Mouse (Mus musculus): ENCODE results near the gene Prkcb.
"Not testable (repeated sequence)": the region's sequence is repeated elsewhere in the genome, so short reads cannot be mapped to it uniquely, and the experiment has no call there.

Gene Prkcb

DNA sequence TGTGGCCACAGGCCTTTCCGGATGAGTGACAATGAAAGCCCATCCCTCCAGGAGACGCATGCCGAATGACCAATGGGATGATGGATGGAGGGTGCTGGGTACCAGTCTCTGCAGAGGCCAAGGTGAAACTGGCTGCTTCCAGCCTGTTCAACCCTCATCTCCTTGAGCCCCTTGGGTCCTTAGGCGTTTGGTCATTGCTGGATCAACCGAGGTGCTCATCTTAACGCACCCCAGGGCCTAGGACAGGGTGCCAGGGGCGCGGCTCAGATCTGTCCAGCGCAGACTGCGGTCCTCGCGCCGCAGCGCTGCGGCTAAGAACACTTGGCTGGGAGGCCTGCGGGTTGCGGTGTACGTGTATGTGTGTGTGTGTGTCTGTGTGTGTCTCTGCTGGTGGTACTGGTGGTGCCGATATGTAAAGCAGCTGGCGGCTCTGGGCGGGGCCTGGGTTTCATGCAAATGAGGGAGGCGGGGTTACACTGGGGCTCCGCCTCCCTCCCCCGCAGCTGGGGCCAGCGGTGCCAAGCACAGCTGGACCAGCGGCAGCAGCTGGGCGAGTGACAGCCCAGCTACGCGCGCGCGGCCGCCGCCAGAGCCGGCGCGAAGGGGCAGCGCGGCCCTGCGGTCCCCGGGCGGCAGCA, at the start of gene Prkcb:
Prkcb (plus strand) TSS at position 147 of the 638 bp plus-strand sequence.
- DNase-seq, result peak; percentile 30

DNA sequence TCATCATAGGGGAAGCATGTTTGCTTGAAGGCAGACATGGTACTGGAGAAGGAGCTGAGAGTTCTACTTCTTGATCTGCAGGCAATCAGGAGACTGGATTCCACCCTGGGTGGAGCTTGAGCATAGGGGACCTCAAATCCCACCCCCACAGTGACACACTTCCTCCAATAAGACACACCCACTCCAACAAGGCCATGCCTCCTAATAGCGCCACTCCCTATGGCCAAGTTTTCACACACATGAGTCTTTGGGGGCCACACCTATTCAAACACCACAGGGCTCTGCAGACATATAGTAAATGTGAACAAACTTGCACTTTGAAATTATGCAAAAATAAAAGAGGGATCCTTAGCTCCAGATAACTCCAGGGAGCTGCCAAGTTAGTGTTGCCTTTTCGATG, 49.6 kb upstream of the Prkcb start:
- no peak for DNase-seq

DNA sequence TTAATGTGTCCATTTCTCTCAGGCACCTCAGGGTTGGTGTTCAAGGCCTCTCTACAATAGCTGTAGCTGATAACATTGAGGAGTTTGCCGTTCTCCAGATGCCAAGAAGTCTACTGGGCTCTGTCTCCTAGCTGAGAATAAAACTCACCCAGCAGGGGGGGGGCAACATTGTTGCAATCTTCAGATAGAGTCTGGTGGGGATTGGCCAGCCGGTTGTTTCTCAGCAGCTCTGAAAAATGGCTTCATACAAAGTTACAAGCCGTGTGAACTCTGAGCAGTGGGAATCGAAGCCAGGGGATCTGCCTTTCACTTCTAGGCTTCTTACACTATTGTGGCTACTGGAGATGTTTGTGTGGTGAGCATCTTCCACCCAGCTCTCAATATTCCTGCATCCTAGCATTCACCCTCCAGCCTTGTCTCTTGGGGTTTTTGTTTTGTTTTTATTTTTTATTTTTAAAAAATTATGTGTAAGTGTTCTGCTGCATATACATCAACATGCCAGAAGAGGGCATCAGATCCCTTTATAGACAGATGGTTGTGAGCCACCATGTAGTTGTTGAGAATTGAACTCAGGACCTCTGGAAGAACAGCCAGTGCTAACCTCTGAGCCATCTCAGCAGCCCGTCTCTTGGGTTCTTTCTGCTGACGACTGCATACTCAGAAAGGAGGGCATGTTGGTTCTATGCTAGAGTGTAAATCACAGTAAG, 48.0 kb upstream of the Prkcb start:
- no peak for DNase-seq

DNA sequence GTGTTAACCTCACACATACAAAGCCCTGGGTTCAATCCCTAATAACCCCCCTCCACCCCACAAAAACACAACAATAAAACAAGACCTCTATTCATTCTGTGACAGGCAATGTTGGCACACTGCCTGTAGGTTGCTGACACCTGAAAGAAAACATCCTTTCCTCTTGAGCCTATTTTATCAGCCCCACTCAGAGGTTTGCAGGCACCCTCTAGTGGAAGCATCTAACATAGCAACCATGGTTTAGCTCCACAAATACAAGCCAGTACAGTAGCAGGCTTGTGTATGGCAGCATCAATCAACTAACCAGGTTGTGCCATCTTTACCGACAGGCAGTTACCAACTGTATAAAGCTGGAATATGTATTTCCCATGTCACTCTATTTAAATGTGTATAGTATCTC, 46.3 kb upstream of the Prkcb start:
- peak; percentile 44 for DNase-seq

DNA sequence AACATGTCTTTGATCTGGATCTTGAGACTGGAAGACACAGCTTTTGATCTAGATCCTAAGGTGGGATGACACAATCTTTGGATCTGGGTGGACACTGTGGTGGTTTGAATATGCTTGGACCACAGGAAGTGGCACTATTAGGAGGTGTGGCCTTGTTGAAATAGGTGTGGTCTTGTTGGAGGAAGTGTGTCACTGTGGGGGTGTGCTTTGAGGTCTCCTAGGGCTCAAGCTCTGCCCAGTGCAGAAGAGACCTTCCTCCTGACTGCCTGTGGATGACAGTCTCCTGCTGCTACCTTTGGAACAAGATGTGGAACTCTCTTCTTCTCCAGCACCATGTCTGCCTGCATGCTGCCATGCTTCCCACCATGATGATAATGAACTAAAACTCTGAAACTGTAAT, 45.8 kb upstream of the Prkcb start:
- not testable (repeated sequence) for DNase-seq

DNA sequence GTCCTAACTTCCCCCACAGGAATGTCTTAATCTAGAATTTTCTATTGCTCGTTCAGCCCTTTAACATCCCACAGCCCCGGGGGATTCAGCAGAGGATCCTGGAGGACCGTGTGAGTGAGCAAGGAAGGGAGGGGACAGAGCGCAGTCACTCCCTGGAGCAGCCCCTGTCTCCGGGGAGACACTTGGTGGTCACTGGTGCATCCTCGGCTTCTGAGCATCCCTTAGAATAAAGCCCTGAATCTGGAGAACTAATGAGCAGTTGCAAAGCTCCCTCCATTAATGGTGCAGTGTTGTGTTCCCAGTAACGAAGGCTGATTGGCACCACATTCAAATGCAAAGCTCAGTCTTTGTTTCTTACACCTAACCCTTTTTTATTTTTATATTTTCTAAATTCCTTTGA, 44.4 kb upstream of the Prkcb start:
- no peak for DNase-seq

DNA sequence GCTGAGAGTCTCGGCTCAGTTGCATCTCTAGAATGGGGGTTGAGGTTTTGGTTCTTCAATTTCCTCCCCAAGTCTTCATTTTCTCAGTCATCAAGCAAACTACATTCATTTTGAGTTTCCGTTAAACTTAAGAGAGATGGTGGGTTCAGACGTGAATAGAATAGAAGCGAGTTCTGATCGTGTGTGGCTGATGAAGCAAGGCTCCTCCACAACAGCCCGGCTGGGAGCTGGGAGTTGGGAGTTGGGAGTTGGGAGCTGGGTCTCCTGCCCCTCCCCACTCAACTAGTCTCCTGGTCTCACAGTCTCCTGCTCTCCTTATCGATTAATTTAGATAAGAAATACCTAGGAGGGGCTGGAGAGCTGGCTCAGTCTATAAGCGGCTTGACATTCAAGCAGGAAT, 44.0 kb upstream of the Prkcb start:
- no peak for DNase-seq

DNA sequence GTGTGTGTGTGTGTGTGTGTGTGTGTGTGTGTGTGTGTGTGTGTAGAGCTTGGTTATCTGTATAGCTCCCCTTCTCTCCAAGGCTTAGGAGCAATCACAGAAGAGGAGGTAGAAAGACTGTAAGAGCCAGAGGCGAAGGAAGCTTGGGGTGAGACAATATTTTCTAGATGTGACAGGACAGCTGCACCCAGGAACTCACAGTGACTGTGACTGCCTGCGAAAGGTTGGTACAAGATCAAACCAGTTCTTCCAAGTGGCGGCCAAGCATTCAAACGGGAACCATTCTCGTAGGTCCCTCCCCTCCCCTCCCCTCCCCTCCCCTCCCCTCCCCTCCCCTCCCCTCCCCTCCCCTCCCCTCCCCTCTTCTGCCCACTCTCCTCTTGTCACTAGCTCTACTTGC, 42.6 kb upstream of the Prkcb start:
- DNase-seq, result no peak

DNA sequence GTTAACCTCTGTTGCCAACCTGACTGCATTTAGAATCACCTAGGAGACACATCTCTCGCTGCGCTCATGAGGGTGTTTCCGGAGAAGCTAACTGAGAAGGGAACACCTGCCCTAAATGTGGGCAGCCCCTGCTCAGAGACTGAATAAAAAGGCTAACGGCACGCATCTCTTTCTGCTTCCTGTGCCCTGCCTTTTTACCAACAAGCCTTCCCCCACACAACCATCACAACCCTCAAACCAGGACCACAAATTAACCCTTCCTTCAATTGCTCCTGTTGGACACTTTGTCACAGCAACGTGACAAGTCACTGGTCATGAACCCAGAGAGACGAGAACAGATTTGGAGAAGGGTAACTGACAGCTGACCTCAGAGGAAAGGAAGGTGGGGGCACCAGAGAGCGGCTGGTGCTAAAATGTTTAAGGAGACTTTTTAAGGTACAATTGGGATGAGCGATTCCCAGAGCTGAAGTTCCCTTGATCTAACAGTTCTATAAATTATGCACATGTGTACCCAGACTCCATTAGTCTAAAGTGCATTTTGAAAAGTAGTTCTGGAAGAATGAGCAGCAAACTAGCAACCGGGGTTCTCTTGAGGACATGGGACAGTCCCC, 41.2 kb upstream of the Prkcb start:
- no peak for DNase-seq

DNA sequence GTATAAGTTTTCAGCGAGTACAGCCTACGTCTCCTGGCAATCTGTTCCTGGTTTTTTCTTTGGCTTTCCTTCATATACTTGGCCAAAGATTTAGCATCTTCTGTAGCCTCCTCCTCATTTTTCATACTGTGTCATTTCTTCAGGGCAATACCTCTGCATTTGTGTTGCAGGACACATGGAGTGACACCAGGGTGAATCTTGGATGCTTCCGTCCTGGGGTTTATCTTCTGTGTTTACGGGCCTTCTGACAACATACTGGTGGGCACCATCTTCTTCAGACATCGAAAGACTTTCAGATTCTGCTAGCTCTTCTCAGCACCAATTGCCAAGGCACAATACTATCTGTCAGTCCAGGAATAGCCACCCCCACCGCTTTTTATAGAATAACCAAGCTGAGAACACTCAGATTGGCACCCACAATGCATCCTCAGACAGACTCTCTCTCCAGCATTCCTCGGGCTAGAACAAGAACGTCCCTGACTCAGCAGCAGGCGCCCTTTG, 39.2 kb upstream of the Prkcb start:
- no peak for DNase-seq

DNA sequence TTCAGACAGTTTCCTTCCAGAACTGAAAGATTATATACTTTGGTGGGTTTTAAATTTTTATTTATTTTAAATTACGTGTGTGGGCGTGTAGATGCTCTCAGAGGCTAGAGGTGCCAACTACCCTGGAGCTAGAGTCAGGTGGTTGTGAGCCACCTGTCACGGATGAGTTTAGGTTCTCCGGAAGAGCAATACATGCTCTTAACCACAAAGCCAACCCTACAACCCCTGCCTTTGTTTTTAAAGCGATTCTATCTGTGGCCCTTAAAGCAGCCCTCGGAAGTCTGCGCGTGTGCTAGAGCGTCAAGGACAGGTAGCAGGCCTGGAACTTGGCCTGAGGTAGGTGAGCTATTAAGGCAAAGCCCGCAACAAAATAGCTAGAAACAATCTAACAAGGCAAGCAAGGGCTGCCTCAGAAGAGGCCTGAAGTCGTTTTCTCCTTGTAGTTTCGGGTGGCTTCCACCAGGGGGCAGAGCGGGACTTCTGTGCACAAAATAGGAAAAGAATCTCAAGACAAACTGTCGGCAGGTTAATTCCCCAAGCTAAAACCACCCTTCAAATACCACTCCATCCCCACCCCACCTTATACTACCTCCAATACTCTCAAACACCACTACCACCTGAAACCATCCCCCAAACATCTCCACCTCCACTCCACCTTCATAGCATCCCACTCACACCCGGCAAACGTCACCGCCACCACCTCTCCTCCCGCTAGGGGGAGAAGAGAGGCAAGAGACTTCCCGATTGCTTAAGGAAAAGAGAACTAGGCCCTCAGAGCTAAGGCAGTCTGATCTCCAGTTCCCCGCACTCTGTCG, 37.1 kb upstream of the Prkcb start:
- peak; percentile 74 for DNase-seq

DNA sequence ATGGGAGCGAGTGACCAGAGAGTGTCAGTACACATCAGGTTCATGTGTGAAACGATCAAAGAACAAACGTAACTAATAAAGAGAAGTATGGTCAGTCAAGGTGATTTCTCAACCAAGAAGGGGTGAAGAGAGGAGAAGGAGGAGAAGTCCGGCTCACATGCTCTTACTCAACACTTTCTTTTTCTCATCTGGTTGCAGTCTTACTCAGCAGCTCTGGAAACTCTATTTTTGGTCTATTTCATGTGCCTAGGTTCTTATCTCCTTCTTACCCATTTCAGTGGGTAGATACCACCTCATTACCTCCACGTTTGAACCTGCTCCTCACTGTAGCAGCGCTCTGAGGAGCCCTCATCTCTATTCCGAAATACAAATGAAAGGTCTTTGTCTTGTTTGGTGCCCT, 31.8 kb upstream of the Prkcb start:
- no peak for DNase-seq

DNA sequence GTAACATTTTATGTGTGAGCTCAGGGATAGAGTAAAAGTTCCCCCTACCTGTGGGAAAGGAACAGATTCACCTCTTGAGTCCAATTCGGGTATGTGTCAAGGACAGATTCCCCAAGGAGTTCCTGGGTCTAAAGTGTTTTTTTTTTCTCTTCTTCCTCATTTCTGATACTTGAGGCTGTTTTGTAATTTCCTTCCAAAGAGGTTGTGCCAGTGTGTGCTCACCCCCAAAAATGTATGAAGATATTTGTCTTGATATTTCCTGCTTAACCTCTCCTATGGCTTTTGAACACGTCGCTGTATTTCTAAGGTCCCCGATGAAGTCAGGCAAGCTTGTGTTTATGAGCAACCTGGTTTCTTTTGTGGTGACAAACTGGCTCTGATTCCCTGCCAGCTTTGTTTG, 30.0 kb upstream of the Prkcb start:
- no peak for DNase-seq

DNA sequence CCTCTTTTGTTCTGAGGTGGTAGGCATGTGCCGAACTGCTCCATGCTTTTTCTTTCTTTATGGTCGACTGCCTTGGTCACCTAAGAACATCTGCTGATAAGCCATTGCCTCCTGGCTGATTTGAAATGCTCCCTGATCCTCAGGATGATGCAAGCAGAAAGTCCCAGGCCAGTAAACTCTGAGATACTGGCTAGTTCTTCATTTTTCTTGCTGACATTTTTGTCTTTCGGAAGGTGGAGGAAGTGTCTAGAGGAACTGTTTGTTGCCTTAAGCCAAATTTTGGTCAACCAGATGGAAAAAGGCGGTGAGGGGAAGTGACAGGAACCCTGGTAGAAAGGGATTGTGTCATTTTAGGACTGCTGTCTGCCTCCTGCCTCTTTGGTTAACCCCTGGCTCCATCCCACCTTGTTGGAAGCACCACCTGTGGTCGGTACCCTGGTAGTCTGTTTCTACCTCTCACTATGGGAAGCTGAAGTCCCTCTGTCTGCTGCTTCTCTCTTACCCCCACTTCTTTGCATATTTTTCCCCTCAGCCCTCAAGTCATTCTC, 28.4 kb upstream of the Prkcb start:
- peak; percentile 6 for DNase-seq

DNA sequence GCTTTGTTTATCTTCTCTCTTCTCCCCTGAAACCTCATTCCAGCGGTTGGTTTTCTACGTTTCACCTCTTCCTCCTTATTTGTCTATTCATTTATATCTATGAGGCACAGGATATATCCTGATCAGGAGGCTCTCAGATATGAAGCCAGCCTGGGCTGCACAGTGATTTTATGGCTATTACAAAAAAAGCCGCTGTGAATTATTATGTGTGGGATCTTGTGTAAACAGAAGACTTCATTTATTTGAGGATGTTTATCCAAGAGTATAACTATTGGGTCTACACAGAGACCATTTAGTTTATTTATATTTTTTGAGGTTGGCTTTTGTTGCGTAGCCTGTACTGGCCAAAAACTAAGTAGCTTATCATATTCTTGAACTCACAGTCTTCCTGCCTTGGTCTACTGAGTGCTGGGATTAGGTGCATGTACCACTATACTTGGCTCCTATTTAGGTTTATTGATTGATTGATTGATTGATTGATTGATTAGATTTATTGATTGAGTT, 19.5 kb upstream of the Prkcb start:
- no peak for DNase-seq

DNA sequence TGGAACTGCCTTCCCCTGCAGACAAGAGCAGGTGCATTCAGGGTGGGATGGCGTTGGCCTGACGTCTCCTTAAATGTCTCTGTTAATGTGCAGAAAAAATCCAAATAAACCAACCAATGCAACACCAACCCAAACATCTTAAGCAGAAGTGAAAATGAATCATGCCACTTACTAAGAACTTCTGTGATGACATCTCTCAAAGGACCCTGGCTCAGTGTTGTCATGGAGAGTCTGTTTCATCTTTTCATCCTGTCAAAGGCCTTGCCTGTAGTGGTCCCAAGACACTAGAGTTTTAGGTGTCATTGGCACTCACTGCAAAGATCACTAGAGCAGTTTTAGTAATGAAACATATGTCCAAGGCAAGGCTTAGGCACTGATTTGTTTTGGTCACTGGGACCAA, 16.2 kb upstream of the Prkcb start:
- DNase-seq, result no peak

DNA sequence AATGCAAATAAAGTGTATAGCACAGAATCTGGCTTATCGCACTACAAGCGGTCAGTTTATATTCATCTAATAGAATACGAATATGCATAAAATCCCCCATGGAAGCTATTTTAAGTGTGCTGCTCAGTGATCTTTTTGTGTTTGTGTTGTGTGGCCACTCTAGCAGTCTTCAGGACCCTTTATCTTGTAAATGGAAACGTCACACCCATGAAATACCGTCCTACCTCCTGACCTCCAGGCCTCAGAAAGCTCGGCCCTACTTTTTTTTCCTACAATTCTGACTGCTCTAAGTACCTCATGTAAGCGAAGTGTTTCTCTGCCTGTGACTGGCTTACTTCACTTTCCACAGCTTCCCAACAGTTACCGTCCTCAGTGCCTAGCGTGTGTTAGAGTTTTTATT, 9.0 kb upstream of the Prkcb start:
- DNase-seq, result no peak

DNA sequence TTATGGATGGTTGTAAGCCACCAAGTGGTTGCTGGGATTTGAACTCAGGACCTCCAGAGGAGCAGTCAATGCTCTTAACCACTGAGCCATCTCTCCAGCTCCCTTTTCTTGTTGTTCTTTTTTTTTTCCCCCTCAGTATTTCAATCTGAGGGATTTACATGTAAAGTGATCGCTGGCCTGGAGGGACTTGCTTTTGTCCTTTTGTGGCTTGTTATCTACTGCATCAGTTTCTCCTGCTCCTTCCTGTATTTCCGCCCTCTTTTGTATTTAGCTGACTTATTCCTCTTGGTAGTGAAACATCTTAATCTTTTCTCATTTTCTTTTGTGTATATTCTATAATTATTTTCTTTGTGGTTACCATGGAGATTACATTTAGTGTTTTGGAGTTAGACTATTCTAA, 8.2 kb upstream of the Prkcb start:
- DNase-seq, result no peak

DNA sequence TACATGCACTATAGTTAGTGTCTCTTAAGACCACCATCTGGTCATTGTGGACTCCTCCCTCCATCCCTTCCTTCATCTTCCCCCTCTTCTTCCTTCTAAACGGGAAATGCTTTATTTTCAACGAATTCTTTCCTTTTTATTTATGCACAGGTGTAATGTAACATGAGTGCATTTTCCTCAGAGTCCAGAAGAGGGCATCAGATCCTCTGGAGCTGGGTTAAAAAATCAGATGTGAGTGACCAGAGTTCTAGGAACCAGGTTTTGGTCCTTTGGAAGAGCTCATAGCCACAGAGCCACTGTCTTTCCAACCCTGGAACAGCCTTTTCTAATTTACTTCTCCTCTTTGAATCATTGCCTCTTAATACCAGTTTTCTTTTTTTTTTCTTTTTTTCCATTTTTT, 6.0 kb upstream of the Prkcb start:
- DNase-seq, result no peak

DNA sequence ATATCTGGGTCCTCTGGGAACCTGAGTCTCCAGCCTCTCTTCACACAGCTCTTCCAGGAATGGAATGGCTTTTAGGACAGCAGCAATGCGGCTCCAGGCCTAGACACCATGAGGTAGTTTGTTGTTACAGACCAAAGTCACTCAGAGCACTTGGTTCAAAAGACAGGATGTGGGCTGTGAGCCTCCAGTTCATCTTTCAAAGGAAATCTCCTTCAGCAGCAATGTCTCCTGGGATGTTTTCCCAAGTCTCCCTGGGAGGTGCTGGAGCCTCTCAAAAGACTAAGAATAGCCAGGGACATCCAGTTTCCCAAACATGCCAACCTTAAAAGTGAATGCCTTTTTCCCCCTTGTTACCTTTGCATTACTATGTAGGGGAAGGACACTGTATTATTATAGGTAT, 1.3 kb upstream of the Prkcb start:
- DNase-seq, result no peak

DNA sequence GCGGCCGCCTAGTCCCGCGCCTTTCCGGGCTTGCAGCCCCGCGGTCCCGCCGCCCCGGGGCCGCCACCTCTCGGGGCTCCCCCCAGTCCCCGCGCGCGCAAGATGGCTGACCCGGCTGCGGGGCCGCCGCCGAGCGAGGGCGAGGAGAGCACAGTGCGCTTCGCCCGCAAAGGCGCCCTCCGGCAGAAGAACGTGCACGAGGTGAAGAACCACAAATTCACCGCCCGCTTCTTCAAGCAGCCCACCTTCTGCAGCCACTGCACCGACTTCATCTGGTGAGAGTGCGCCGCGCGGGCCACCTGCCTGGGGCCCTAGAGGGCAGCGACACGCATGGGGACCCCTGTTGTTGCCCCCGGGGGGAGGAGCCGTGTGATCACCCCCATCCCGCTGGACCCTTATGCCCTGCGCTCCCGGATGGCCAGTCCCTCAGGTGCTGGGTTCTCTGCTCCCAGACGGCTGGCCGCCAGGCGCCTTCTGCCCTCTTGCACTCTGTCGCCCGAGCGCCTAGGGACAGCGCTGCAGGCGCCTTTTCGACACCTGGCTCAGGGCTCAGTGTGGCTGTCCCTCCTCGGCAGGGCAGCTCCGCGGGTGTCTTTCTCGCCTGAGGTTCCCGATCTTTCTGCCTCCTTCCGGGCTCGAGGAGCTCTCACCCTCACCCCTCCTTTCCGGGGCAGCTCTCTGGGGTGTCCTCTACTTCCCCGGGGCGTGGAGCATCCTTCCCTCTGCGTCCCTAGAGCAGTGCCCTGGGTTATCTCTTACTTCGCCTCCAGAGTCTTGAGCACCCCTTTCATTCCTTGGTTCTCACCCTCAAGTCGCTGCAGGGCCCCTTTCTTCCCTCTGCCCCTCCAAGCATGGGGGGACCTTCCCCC, 926 bp downstream of the Prkcb start:
- DNase-seq, result no peak

DNA sequence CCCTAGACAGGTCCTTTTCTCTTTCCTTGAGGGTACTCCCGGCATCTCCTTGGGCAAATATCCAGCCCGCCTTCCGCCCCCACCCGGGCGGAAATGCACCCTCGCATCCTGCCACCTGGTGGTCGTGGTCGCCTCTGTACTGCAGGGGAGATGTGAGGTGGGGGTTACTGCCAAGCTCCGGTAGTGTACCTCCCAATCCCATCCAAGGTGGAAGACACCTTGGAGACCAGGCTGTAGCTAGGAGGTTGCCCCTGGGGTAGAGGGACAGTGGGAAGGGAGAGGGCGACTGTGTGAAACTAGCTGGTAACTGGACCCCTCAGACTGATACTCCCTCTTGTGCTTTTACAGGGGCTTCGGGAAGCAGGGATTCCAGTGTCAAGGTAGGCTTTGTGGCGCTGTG, 1.6 kb downstream of the Prkcb start:
- no peak for DNase-seq

Data from kidney, adult 9 months (tissue).